Mouse (Mus musculus) kidney, embryonic 14.5 days (tissue): ENCODE data around the gene Cherp. TPM values are rescaled to one million over a fixed set of nuclear protein-coding genes. Genes with fewer than 3 reads are reported as not detected.

Experiments
- ATAC-seq: fragments of 200-750 bp; cut with Nextera tagmentation; 2 replicates; pipeline ENCODE4 v1.8.0; 2017; ENCODE audit warnings: moderate number of reproducible peaks, mild to moderate bottlenecking, moderate TSS enrichment, moderate library complexity; ENCODE audit not compliant: low FRiP score, low TSS enrichment
- H3K27ac ChIP-seq: fragments of 300-500 bp; sonication (generic); 2 replicates; pipeline ENCODE4 v1.5.1; 2014; ENCODE audit warnings: low read depth, mild to moderate bottlenecking, low read length, moderate library complexity, mixed read lengths
- H3K27me3 ChIP-seq: fragments of 300-500 bp; sonication (generic); 2 replicates; pipeline ENCODE4 v1.6.1; 2014; ENCODE audit warnings: mild to moderate bottlenecking, low read length; ENCODE audit not compliant: control insufficient read depth, insufficient read depth
- H3K36me3 ChIP-seq: fragments of 300-500 bp; sonication (generic); 2 replicates; pipeline ENCODE4 v1.6.1; 2014; ENCODE audit warnings: low read length, mixed read lengths; ENCODE audit not compliant: control insufficient read depth, insufficient read depth
- H3K4me1 ChIP-seq: fragments of 300-500 bp; sonication (generic); 2 replicates; pipeline ENCODE4 v1.6.1; 2014; ENCODE audit warnings: low read length, mixed read lengths; ENCODE audit not compliant: control insufficient read depth, insufficient read depth
- H3K4me2 ChIP-seq: fragments of 300-500 bp; sonication (generic); replicated peaks from 2 replicates; pipeline ENCODE4 v1.6.1; 2014; ENCODE audit warnings: low read depth, mild to moderate bottlenecking, low read length
- H3K4me3 ChIP-seq: fragments of 300-500 bp; sonication (generic); 2 replicates; pipeline ENCODE4 v1.5.1; 2014; ENCODE audit warnings: mild to moderate bottlenecking, low read length
- H3K9ac ChIP-seq: fragments of 300-500 bp; sonication (generic); 2 replicates; pipeline ENCODE4 v1.6.1; 2014; ENCODE audit warnings: low read depth, mild to moderate bottlenecking, low read length, moderate library complexity
- H3K9me3 ChIP-seq: fragments of 300-500 bp; sonication (generic); 2 replicates; pipeline ENCODE4 v1.6.1; 2016; ENCODE audit warnings: low read length; ENCODE audit not compliant: control insufficient read depth
- WGBS: fragments of 180-500 bp; shearing (Covaris S2); extraction: QIAGEN DNeasy Blood & Tissue Kit; methylation state at CpG from one replicate; pipeline ENCODE4 v1.1.7; 2014; 5-methylcytosine and 5-hydroxymethylcytosine counted together
- polyA plus RNA-seq: library from polyadenylated mRNA; unstranded; fragments of >200 nt; fragmentation: Nextera tagmentation; extraction: Ambion mirVana; gene quantifications from 2 replicates; pipeline ENCODE4 v1.2.1, GENCODE M21; 2014

Cherp gene
- polyA plus RNA-seq, 1 experiment from 2014 or later: 72.0 TPM

DNA sequence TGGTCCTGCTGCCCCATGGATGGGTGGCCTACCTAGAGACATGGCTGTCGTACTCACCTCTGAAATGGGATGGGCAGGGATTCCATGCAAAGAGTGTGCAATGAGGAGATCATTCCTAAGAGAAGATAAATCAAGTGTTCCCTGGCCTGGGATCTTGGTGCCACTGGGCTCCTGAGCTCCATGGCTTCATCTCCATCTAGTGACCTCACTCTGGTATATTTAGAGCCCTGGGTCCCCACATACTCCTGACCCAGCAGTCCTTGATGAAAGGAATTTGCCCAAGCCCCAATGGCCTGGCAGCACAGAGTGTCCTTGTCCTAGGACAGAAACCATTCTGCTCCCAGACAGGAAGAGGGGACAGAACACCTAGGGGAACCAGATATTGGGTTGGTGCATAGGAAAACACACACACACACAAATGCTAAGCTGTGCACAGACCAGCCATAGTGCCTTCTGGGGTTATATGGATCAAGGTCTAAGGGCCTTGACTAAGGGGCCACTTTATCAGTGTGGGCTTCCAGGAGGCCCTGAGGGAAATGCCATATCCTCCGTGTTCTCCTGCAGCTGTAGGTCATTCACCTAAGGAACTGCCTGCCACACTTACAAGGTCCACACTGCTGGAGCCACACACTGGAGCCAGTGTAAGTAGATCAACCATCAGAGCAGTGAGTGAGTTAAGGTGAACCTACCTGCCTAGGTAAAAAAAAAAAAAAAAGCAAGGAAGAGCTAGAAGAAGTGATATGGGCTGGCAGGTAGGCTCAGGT is 24.7 kb upstream of the Cherp start:
- WGBS: 90% methylated on average over 2 of the region's 2 CpGs
- H3K36me3 ChIP-seq: peaks cover 29% of the 10 kb centered on the region

GRCm38 (mm10) chr8:72498527-72498926 is 23.5 kb upstream of the Cherp start:
- no peak overlapping the region for H3K27ac ChIP-seq
- 92% methylated on average over 4 of the region's 4 CpGs for WGBS
- H3K9me3 ChIP-seq: no peaks in the 10 kb centered on the region
- no peak overlapping the region for H3K9ac ChIP-seq
- no peak for ATAC-seq
- H3K4me3 ChIP-seq: no peak overlapping the region
- no peak overlapping the region for H3K4me2 ChIP-seq
- no peaks in the 10 kb centered on the region for H3K27me3 ChIP-seq
- H3K4me1 ChIP-seq: peaks cover 8% of the 10 kb centered on the region
- H3K36me3 ChIP-seq: peaks cover 29% of the 10 kb centered on the region

More for the DNA sequence above, 24.7 kb upstream of the Cherp start:
- Histone ChIP-seq H3K27me3 (no peaks in the 10 kb centered on the region), H3K9ac (no peak overlapping the region), H3K9me3 (no peaks in the 10 kb centered on the region), H3K27ac (no peak overlapping the region), H3K4me3 (no peak overlapping the region), H3K4me1 (no peaks in the 10 kb centered on the region), H3K4me2 (no peak overlapping the region)
- ATAC-seq: no peak

GRCm38 (mm10) chr8:72497911-72498310 is 22.9 kb upstream of the Cherp start:
- H3K27me3 ChIP-seq: no peaks in the 10 kb centered on the region
- no peak overlapping the region for H3K9ac ChIP-seq
- H3K36me3 ChIP-seq: peaks cover 29% of the 10 kb centered on the region
- no peak for ATAC-seq
- H3K27ac ChIP-seq: no peak overlapping the region
- H3K9me3 ChIP-seq: no peaks in the 10 kb centered on the region
- 71% methylated on average over 1 of the region's 1 CpGs for WGBS
- no peak overlapping the region for H3K4me3 ChIP-seq
- H3K4me2 ChIP-seq: no peak overlapping the region
- H3K4me1 ChIP-seq: peaks cover 11% of the 10 kb centered on the region

DNA sequence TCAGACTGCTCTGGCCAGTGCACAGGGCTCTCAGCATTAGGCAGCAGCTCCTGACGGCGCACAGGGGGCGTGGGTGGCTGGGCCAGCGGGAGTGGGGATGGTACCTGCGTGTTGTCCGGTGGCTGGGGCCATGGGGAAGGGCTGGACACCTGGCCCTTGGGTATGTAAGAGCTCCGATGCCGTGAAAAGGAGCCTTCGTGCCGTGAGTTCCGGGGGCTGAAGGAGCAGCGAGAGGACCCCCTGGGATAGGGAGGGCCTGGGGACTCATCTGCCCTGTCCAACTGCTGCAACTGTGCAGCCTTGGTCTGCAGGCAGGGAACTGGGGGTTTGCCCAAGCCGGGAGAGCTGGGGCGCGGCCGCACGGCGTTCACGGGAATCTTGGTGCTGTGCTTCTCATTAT is 21.2 kb upstream of the Cherp start:
- ATAC-seq: no peak
- Histone ChIP-seq H3K9ac (no peak overlapping the region), H3K36me3 (peaks cover 23% of the 10 kb centered on the region), H3K9me3 (no peaks in the 10 kb centered on the region), H3K4me2 (no peak overlapping the region), H3K27ac (no peak overlapping the region), H3K4me1 (peaks cover 11% of the 10 kb centered on the region), H3K27me3 (no peaks in the 10 kb centered on the region), H3K4me3 (no peak overlapping the region)
- 91% methylated on average over 19 of the region's 19 CpGs for WGBS

DNA sequence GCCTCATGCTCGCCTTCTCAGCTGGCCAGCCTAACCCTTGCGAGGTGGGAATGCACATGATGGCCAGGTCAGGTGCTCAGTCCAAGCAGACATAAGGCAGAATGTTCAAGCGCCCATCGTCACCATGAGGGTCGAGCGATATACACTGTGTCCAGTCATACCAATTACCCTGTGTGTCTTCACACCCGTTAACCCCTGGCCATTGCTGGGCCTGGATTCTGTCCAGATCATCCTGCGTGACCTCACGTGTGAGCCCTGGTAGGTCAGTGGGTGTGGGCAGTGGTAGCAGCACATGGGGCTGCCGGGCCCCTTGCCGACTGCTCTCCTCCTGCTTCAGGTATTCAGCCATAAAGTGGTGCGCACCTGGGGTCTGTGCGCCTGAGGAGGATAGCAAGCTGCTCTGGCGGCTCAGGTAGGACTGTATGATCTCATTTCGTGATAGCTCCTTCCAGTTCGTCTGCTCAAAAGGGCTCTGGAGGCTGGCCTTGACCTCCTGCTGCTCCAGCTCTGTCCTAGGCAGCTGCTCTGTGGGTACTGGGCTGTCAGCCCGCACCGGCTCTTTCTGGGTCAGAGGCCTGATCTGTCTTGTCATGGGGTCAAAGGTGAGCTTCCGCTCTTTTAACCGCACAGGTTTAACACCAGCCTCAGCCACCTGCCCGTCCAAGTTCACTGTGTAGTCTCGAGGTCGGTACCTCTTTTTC is 20.5 kb upstream of the Cherp start:
- no peaks in the 10 kb centered on the region for H3K9me3 ChIP-seq
- H3K9ac ChIP-seq: no peak overlapping the region
- H3K4me1 ChIP-seq: peaks cover 11% of the 10 kb centered on the region
- no peak overlapping the region for H3K4me2 ChIP-seq
- H3K27me3 ChIP-seq: no peaks in the 10 kb centered on the region
- no peak overlapping the region for H3K27ac ChIP-seq
- H3K36me3 ChIP-seq: peaks cover 23% of the 10 kb centered on the region
- WGBS: 91% methylated on average over 23 of the region's 23 CpGs
- no peak overlapping the region for H3K4me3 ChIP-seq
- ATAC-seq: no peak

- H3K4me1 ChIP-seq: peaks cover 11% of the 10 kb centered on the region
- 11% methylated on average over 8 of the region's 8 CpGs for WGBS
- H3K4me3 ChIP-seq: peak overlapping the region; percentile 92
- peak overlapping the region; percentile 67 for H3K4me2 ChIP-seq
- no peaks in the 10 kb centered on the region for H3K27me3 ChIP-seq
- peak overlapping the region; percentile 68 for H3K9ac ChIP-seq
- peak overlapping the region; percentile 81; the same call in 1 of the 2 replicates for H3K27ac ChIP-seq
- no peaks in the 10 kb centered on the region for H3K9me3 ChIP-seq
- no peak for ATAC-seq
- peaks cover 34% of the 10 kb centered on the region for H3K36me3 ChIP-seq
Observed at GRCm38 (mm10) chr8:72493381-72493780, 18.4 kb upstream of the Cherp start.

- H3K9ac ChIP-seq: peak overlapping the region; percentile 86
- H3K9me3 ChIP-seq: no peaks in the 10 kb centered on the region
- H3K27me3 ChIP-seq: no peaks in the 10 kb centered on the region
- H3K27ac ChIP-seq: peak overlapping the region; percentile 81
- H3K36me3 ChIP-seq: peaks cover 40% of the 10 kb centered on the region
- under 1% methylated on average over 52 of the region's 56 CpGs for WGBS
- ATAC-seq: peak; percentile 98
- H3K4me3 ChIP-seq: peak overlapping the region; percentile 92
- H3K4me1 ChIP-seq: peaks cover 11% of the 10 kb centered on the region
- peak overlapping the region; percentile 90 for H3K4me2 ChIP-seq
Observed at GRCm38 (mm10) chr8:72492622-72493081, 17.6 kb upstream of the Cherp start.

DNA sequence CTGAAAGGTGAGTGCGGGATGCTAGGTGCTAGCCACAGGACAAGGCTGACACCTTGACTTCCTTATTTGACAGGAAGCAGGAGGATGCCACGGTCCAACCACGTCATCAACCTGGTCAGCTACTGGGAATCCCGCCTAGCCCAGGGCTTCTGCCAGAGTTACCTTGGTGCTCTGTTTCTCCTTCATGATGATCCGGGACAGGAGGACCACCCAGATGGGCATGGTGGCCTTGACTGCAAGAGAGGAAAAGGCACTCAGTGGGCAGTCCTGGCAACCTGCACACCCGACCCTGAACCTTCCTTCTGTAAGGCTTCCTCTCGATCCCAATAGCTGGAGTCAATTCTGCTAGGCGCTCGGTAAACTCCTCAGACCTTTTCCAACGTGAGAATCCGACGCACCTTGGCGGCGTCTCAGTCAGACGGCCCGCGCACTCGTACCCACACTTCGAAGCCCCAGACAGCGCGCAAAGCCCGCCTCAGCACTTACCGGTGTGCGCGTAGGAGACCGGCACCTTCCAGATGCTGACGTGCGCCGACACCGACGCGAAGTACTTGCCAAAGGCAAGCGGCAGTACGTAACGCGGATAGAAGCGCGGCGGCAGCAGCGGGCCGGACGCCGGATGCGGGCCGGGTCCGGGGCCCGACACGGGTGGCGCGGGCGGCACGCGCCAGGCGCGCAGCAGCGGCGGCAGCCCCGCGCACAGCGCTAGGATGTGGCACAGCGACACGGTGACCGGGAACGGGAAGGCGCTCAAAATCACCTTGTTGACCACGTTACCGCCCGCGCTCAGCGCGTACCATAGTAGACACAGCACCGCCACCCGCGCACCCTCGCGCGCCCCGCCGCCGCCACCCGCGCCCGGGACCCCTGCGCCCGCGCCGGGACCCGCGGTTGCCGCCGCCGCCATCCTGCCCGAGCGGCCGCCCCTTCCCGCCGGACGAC is 16.9 kb upstream of the Cherp start, which contains the start of gene Slc35e1:
TSS of gene Slc35e1 (minus strand) at position 935 of the 942 bp plus-strand sequence.
- peak within 1 kb of the TSS; percentile 86 for H3K9ac ChIP-seq
- peak; percentile 8; the same call in 1 of the 2 replicates for ATAC-seq
- WGBS: under 1% methylated on average over 80 of the region's 98 CpGs

More for the DNA sequence above, 16.9 kb upstream of the Cherp start, which contains the start of gene Slc35e1:
- no peaks in the 10 kb centered on the region for H3K9me3 ChIP-seq
- peak within 1 kb of the TSS; percentile 81 for H3K27ac ChIP-seq
- H3K36me3 ChIP-seq: peaks cover 47% of the 10 kb centered on the region
- peak within 1 kb of the TSS; percentile 90 for H3K4me2 ChIP-seq
- H3K27me3 ChIP-seq: no peaks in the 10 kb centered on the region
- peak within 1 kb of the TSS; percentile 92 for H3K4me3 ChIP-seq
- H3K4me1 ChIP-seq: peaks cover 11% of the 10 kb centered on the region
